Mouse (Mus musculus): ENCODE results near the gene Zcchc14. TPM values are rescaled to one million over a fixed set of nuclear protein-coding genes. Genes with fewer than 3 reads are reported as not detected.

The Zcchc14 gene
- total RNA-seq (2014; fragmentation: Nextera tagmentation) (not detected in 2 replicates), total RNA-seq (2017) (0.30 TPM in 1 of 2 replicates, not detected in the other)

- ATAC-seq (replicated peaks; ENCODE audit: poor library complexity, severe bottlenecking): peak; percentile 75
Observed at GRCm38 (mm10) chr8:121652774-121653323, at the start of gene Zcchc14. Gene Zcchc14 (minus strand): TSS chr8:121652901.

GRCm38 (mm10) chr8:121699936-121700335 is 47.2 kb upstream of the Zcchc14 start:
- no peak for ATAC-seq (replicated peaks; ENCODE audit: poor library complexity, severe bottlenecking)

- 0 out of 2 replicates have a peak, but pooled peaks have one; percentile 17 for ATAC-seq (replicated peaks; ENCODE audit: poor library complexity, severe bottlenecking)
Observed at GRCm38 (mm10) chr8:121698615-121699101, 46.0 kb upstream of the Zcchc14 start.

- ATAC-seq (replicated peaks; ENCODE audit: poor library complexity, severe bottlenecking): no peak
Observed at GRCm38 (mm10) chr8:121697735-121698614, 45.3 kb upstream of the Zcchc14 start.

GRCm38 (mm10) chr8:121695585-121696184 is 43.0 kb upstream of the Zcchc14 start:
- peak; percentile 81 for ATAC-seq (replicated peaks; ENCODE audit: poor library complexity, severe bottlenecking)

GRCm38 (mm10) chr8:121694453-121694852 is 41.8 kb upstream of the Zcchc14 start:
- ATAC-seq (replicated peaks; ENCODE audit: poor library complexity, severe bottlenecking): 0 out of 2 replicates have a peak, but pooled peaks have one; percentile 18

GRCm38 (mm10) chr8:121688496-121688895 is 35.8 kb upstream of the Zcchc14 start:
- no peak for ATAC-seq (replicated peaks; ENCODE audit: poor library complexity, severe bottlenecking)

- ATAC-seq (replicated peaks; ENCODE audit: poor library complexity, severe bottlenecking): no peak
Observed at GRCm38 (mm10) chr8:121687455-121688161, 34.9 kb upstream of the Zcchc14 start.

GRCm38 (mm10) chr8:121685419-121685818 is 32.7 kb upstream of the Zcchc14 start:
- peak; percentile 73 for ATAC-seq (replicated peaks; ENCODE audit: poor library complexity, severe bottlenecking)

GRCm38 (mm10) chr8:121683083-121683832 is 30.6 kb upstream of the Zcchc14 start:
- no peak for ATAC-seq (replicated peaks; ENCODE audit: poor library complexity, severe bottlenecking)

- ATAC-seq (replicated peaks; ENCODE audit: poor library complexity, severe bottlenecking): no peak
Observed at GRCm38 (mm10) chr8:121681457-121681856, 28.8 kb upstream of the Zcchc14 start.

GRCm38 (mm10) chr8:121680896-121681295 is 28.2 kb upstream of the Zcchc14 start:
- no peak for ATAC-seq (replicated peaks; ENCODE audit: poor library complexity, severe bottlenecking)

GRCm38 (mm10) chr8:121678696-121679095 is 26.0 kb upstream of the Zcchc14 start:
- no peak for ATAC-seq (replicated peaks; ENCODE audit: poor library complexity, severe bottlenecking)

GRCm38 (mm10) chr8:121675701-121676100 is 23.0 kb upstream of the Zcchc14 start:
- ATAC-seq (replicated peaks; ENCODE audit: poor library complexity, severe bottlenecking): no peak

GRCm38 (mm10) chr8:121675161-121675560 is 22.5 kb upstream of the Zcchc14 start:
- ATAC-seq (replicated peaks; ENCODE audit: poor library complexity, severe bottlenecking): no peak

- no peak for ATAC-seq (replicated peaks; ENCODE audit: poor library complexity, severe bottlenecking)
Observed at GRCm38 (mm10) chr8:121674524-121674923, 21.8 kb upstream of the Zcchc14 start.

- no peak for ATAC-seq (replicated peaks; ENCODE audit: poor library complexity, severe bottlenecking)
Observed at GRCm38 (mm10) chr8:121673917-121674316, 21.2 kb upstream of the Zcchc14 start.

- ATAC-seq (replicated peaks; ENCODE audit: poor library complexity, severe bottlenecking): no peak
Observed at GRCm38 (mm10) chr8:121673153-121673552, 20.5 kb upstream of the Zcchc14 start.

GRCm38 (mm10) chr8:121669208-121669607 is 16.5 kb upstream of the Zcchc14 start:
- ATAC-seq (replicated peaks; ENCODE audit: poor library complexity, severe bottlenecking): no peak

GRCm38 (mm10) chr8:121668553-121668952 is 15.9 kb upstream of the Zcchc14 start:
- ATAC-seq (replicated peaks; ENCODE audit: poor library complexity, severe bottlenecking): no peak

All from granulocyte monocyte progenitor cell, adult 5-6 weeks (primary cell).